Mouse (Mus musculus): ENCODE results near the gene Fam19a1. TPM values are rescaled to one million over a fixed set of nuclear protein-coding genes. Genes with fewer than 3 reads are reported as not detected.

The Fam19a1 gene
- polyA plus RNA-seq, 1 experiment = 4.0 TPM

GRCm38 (mm10) chr6:96258651-96259050 lies 145.7 kb downstream of the Fam19a1 start:
- Histone ChIP-seq H3K27ac (ENCODE audit: insufficient read depth, low read length) (no peak overlapping the region), H3K4me1 (ENCODE audit: control insufficient read depth, insufficient read depth, low read length) (no peaks in the 10 kb centered on the region), H3K27me3 (ENCODE audit: control insufficient read depth, insufficient read depth, low read length) (no peaks in the 10 kb centered on the region), H3K4me3 (replicated peaks; ENCODE audit: insufficient read depth, low read depth, low read length) (no peak overlapping the region)
- DNase-seq = peak in 1 of 2 experiments; percentile 8
- WGBS = 98% methylated on average over 3 of the region's 3 CpGs
- no peak for TF ChIP-seq POLR2A (IDR thresholded peaks at IDR 0.05; ENCODE audit: borderline replicate concordance, insufficient read depth, low read length)
- TF ChIP-seq CTCF (IDR thresholded peaks at IDR 0.05; ENCODE audit: borderline replicate concordance, insufficient read depth, low read depth, low read length) = no peak

GRCm38 (mm10) chr6:96266456-96266855 lies 153.5 kb downstream of the Fam19a1 start:
- H3K4me1 ChIP-seq (ENCODE audit: control insufficient read depth, insufficient read depth, low read length) = no peaks in the 10 kb centered on the region
- WGBS = 86% methylated on average over 4 of the region's 4 CpGs

GRCm38 (mm10) chr6:96268788-96269187 lies 155.8 kb downstream of the Fam19a1 start:
- Histone ChIP-seq H3K27ac (ENCODE audit: insufficient read depth, low read length) (no peak overlapping the region), H3K4me1 (ENCODE audit: control insufficient read depth, insufficient read depth, low read length) (no peaks in the 10 kb centered on the region), H3K4me3 (replicated peaks; ENCODE audit: insufficient read depth, low read depth, low read length) (no peak overlapping the region), H3K27me3 (ENCODE audit: control insufficient read depth, insufficient read depth, low read length) (no peaks in the 10 kb centered on the region)
- no peak for DNase-seq
- no peak for TF ChIP-seq CTCF (IDR thresholded peaks at IDR 0.05; ENCODE audit: borderline replicate concordance, insufficient read depth, low read depth, low read length)
- TF ChIP-seq POLR2A (IDR thresholded peaks at IDR 0.05; ENCODE audit: borderline replicate concordance, insufficient read depth, low read length) = no peak

More at GRCm38 (mm10) chr6:96266456-96266855, 153.5 kb downstream of the Fam19a1 start:
- TF ChIP-seq CTCF (IDR thresholded peaks at IDR 0.05; ENCODE audit: borderline replicate concordance, insufficient read depth, low read depth, low read length) (no peak), POLR2A (IDR thresholded peaks at IDR 0.05; ENCODE audit: borderline replicate concordance, insufficient read depth, low read length) (no peak)
- Histone ChIP-seq H3K27me3 (ENCODE audit: control insufficient read depth, insufficient read depth, low read length) (no peaks in the 10 kb centered on the region), H3K27ac (ENCODE audit: insufficient read depth, low read length) (no peak overlapping the region), H3K4me3 (replicated peaks; ENCODE audit: insufficient read depth, low read depth, low read length) (no peak overlapping the region)
- DNase-seq = no peak

GRCm38 (mm10) chr6:96270436-96270835 lies 157.5 kb downstream of the Fam19a1 start:
- WGBS = 54% methylated on average over 5 of the region's 5 CpGs
- Histone ChIP-seq H3K27me3 (ENCODE audit: control insufficient read depth, insufficient read depth, low read length) (no peaks in the 10 kb centered on the region), H3K27ac (ENCODE audit: insufficient read depth, low read length) (no peak overlapping the region), H3K4me1 (ENCODE audit: control insufficient read depth, insufficient read depth, low read length) (no peaks in the 10 kb centered on the region), H3K4me3 (replicated peaks; ENCODE audit: insufficient read depth, low read depth, low read length) (no peak overlapping the region)
- no peak for TF ChIP-seq POLR2A (IDR thresholded peaks at IDR 0.05; ENCODE audit: borderline replicate concordance, insufficient read depth, low read length)
- TF ChIP-seq CTCF (IDR thresholded peaks at IDR 0.05; ENCODE audit: borderline replicate concordance, insufficient read depth, low read depth, low read length) = no peak
- DNase-seq = no peak

GRCm38 (mm10) chr6:96283731-96284130 lies 170.8 kb downstream of the Fam19a1 start:
- WGBS = 94% methylated on average over 4 of the region's 4 CpGs
- no peaks in the 10 kb centered on the region for H3K4me1 ChIP-seq (ENCODE audit: control insufficient read depth, insufficient read depth, low read length)
- no peak for DNase-seq
- no peaks in the 10 kb centered on the region for H3K27me3 ChIP-seq (ENCODE audit: control insufficient read depth, insufficient read depth, low read length)
- no peak overlapping the region for H3K27ac ChIP-seq (ENCODE audit: insufficient read depth, low read length)
- no peak for TF ChIP-seq CTCF (IDR thresholded peaks at IDR 0.05; ENCODE audit: borderline replicate concordance, insufficient read depth, low read depth, low read length)
- H3K4me3 ChIP-seq (replicated peaks; ENCODE audit: insufficient read depth, low read depth, low read length) = no peak overlapping the region

GRCm38 (mm10) chr6:96284590-96284989 lies 171.6 kb downstream of the Fam19a1 start:
- TF ChIP-seq POLR2A (IDR thresholded peaks at IDR 0.05; ENCODE audit: borderline replicate concordance, insufficient read depth, low read length) (no peak), CTCF (IDR thresholded peaks at IDR 0.05; ENCODE audit: borderline replicate concordance, insufficient read depth, low read depth, low read length) (no peak)
- no peak overlapping the region for H3K4me3 ChIP-seq (replicated peaks; ENCODE audit: insufficient read depth, low read depth, low read length)
- WGBS = 35% methylated on average over 4 of the region's 4 CpGs
- H3K4me1 ChIP-seq (ENCODE audit: control insufficient read depth, insufficient read depth, low read length) = no peaks in the 10 kb centered on the region
- H3K27ac ChIP-seq (ENCODE audit: insufficient read depth, low read length) = no peak overlapping the region
- DNase-seq = no peak
- H3K27me3 ChIP-seq (ENCODE audit: control insufficient read depth, insufficient read depth, low read length) = no peaks in the 10 kb centered on the region

GRCm38 (mm10) chr6:96286276-96286675 lies 173.3 kb downstream of the Fam19a1 start:
- WGBS = 57% methylated on average over 4 of the region's 4 CpGs
- Histone ChIP-seq H3K27ac (ENCODE audit: insufficient read depth, low read length) (no peak overlapping the region), H3K4me1 (ENCODE audit: control insufficient read depth, insufficient read depth, low read length) (no peaks in the 10 kb centered on the region), H3K4me3 (replicated peaks; ENCODE audit: insufficient read depth, low read depth, low read length) (no peak overlapping the region), H3K27me3 (ENCODE audit: control insufficient read depth, insufficient read depth, low read length) (no peaks in the 10 kb centered on the region)
- no peak for TF ChIP-seq POLR2A (IDR thresholded peaks at IDR 0.05; ENCODE audit: borderline replicate concordance, insufficient read depth, low read length)
- TF ChIP-seq CTCF (IDR thresholded peaks at IDR 0.05; ENCODE audit: borderline replicate concordance, insufficient read depth, low read depth, low read length) = no peak
- DNase-seq = no peak

- 93% methylated on average over 2 of the region's 2 CpGs for WGBS
- TF ChIP-seq CTCF (IDR thresholded peaks at IDR 0.05; ENCODE audit: borderline replicate concordance, insufficient read depth, low read depth, low read length) (no peak), POLR2A (IDR thresholded peaks at IDR 0.05; ENCODE audit: borderline replicate concordance, insufficient read depth, low read length) (no peak)
- Histone ChIP-seq H3K4me1 (ENCODE audit: control insufficient read depth, insufficient read depth, low read length) (no peaks in the 10 kb centered on the region), H3K27me3 (ENCODE audit: control insufficient read depth, insufficient read depth, low read length) (no peaks in the 10 kb centered on the region), H3K27ac (ENCODE audit: insufficient read depth, low read length) (no peak overlapping the region), H3K4me3 (replicated peaks; ENCODE audit: insufficient read depth, low read depth, low read length) (no peak overlapping the region)
- no peak for DNase-seq
These were observed 174.4 kb downstream of the Fam19a1 start for GRCm38 (mm10) chr6:96287377-96287776.
